Mouse (Mus musculus) kidney, postnatal 0 days (tissue): ENCODE measurements around the gene Ebna1bp2. TPM values are rescaled to one million over a fixed set of nuclear protein-coding genes. Genes with fewer than 3 reads are reported as not detected.

Source experiments
- ATAC-seq: fragments of 200-750 bp; cut with Nextera tagmentation; replicated peaks from 2 replicates; pipeline ENCODE4 v1.8.0; 2017; ENCODE audit warnings: low read depth, moderate number of reproducible peaks, moderate TSS enrichment, moderate library complexity; ENCODE audit not compliant: low FRiP score
- DNase-seq: peaks from one replicate; pipeline ENCODE4 v3.0.0-alpha.2; 2016; ENCODE audit warnings: low spot score
- H3K27ac ChIP-seq: fragments of 300-500 bp; sonication (generic); 2 replicates; pipeline ENCODE4 v1.5.1; 2014; ENCODE audit warnings: mild to moderate bottlenecking
- H3K27me3 ChIP-seq: fragments of 300-500 bp; sonication (generic); 2 replicates; pipeline ENCODE4 v1.6.1; 2014; ENCODE audit warnings: low read length, mixed read lengths; ENCODE audit not compliant: insufficient read depth
- H3K36me3 ChIP-seq: fragments of 300-500 bp; sonication (generic); 2 replicates; pipeline ENCODE4 v1.6.1; 2014; ENCODE audit warnings: low read length, mixed read lengths; ENCODE audit not compliant: insufficient read depth
- H3K4me1 ChIP-seq: fragments of 300-500 bp; sonication (generic); replicated peaks from 2 replicates; pipeline ENCODE4 v1.6.1; 2014; ENCODE audit warnings: antibody characterized with exemption, low read length, mixed read lengths; ENCODE audit not compliant: insufficient read depth
- H3K4me2 ChIP-seq: fragments of 300-500 bp; sonication (generic); 2 replicates; pipeline ENCODE4 v1.6.1; 2014; ENCODE audit warnings: mild to moderate bottlenecking, low read length, moderate library complexity, mixed read lengths
- H3K4me3 ChIP-seq: fragments of 300-500 bp; sonication (generic); replicated peaks from 2 replicates; pipeline ENCODE4 v1.5.1; 2014; ENCODE audit warnings: low read depth, low read length
- H3K9ac ChIP-seq: fragments of 300-500 bp; sonication (generic); 2 replicates; pipeline ENCODE4 v1.6.1; 2014; ENCODE audit warnings: low read depth, low read length
- H3K9me3 ChIP-seq: fragments of 300-500 bp; sonication (generic); replicated peaks from 2 replicates; pipeline ENCODE4 v1.6.1; 2016; ENCODE audit warnings: low read length, inconsistent platforms, mixed read lengths
- CTCF ChIP-seq: IDR thresholded peaks from 2 replicates; pipeline ENCODE4 v1.5.1; 2016; ENCODE audit warnings: antibody characterized with exemption, low read depth, mild to moderate bottlenecking, moderate library complexity
- WGBS: fragments of 180-500 bp; shearing (Covaris S2); extraction: QIAGEN DNeasy Blood & Tissue Kit; methylation state at CpG from one replicate; pipeline ENCODE4 v1.1.7; 2014; 5-methylcytosine and 5-hydroxymethylcytosine counted together
- polyA plus RNA-seq: library from polyadenylated mRNA; unstranded; fragments of >200 nt; fragmentation: Nextera tagmentation; extraction: Ambion mirVana; gene quantifications from 2 replicates; pipeline ENCODE4 v1.2.1, GENCODE M21; 2015

Ebna1bp2 gene
- 139 and 150 TPM in 2 replicates for polyA plus RNA-seq

GRCm38 (mm10) chr4:118620279-118620966 lies at the start of gene Ebna1bp2, which contains the start of gene Cfap57:
Ebna1bp2 (plus strand) TSS chr4:118620799.
Cfap57 (minus strand) TSS chr4:118620777.
- peak; percentile 95 for ATAC-seq
- H3K9ac ChIP-seq = peak within 1 kb of the TSS; percentile 66
- DNase-seq = peak; percentile 96
- H3K27ac ChIP-seq = 0 out of 2 replicates have a peak within 1 kb of the TSS, but pooled peaks have one; percentile 15
- 0 out of 2 replicates have a peak, but pooled peaks cover 3% of the 10 kb centered on the region for H3K4me1 ChIP-seq
- no peaks in the 10 kb centered on the region for H3K27me3 ChIP-seq
- H3K9me3 ChIP-seq = 0 out of 2 replicates have a peak, but pooled peaks cover 3% of the 10 kb centered on the region
- no peak for TF ChIP-seq CTCF
- peak within 1 kb of the TSS; percentile 53 for H3K4me3 ChIP-seq
- under 1% methylated on average over 41 of the region's 41 CpGs for WGBS
- H3K36me3 ChIP-seq = peaks cover 22% of the 10 kb centered on the region
- H3K4me2 ChIP-seq = peak within 1 kb of the TSS; percentile 88

- no peak overlapping the region for H3K4me3 ChIP-seq
- no peak for TF ChIP-seq CTCF
- no peak overlapping the region for H3K9ac ChIP-seq
- H3K27ac ChIP-seq = no peak overlapping the region
- DNase-seq (no peak), ATAC-seq (no peak)
- no peaks in the 10 kb centered on the region for H3K4me1 ChIP-seq
- no peaks in the 10 kb centered on the region for H3K36me3 ChIP-seq
- no peak overlapping the region for H3K4me2 ChIP-seq
- 75% methylated on average over 15 of the region's 15 CpGs for WGBS
- H3K27me3 ChIP-seq = no peaks in the 10 kb centered on the region
- no peaks in the 10 kb centered on the region for H3K9me3 ChIP-seq
Measured at GRCm38 (mm10) chr4:118571441-118571840, 49.2 kb upstream of the Ebna1bp2 start.

- H3K4me3 ChIP-seq = no peak overlapping the region
- H3K27me3 ChIP-seq = no peaks in the 10 kb centered on the region
- H3K36me3 ChIP-seq = no peaks in the 10 kb centered on the region
- no peak overlapping the region for H3K27ac ChIP-seq
- ATAC-seq (no peak), DNase-seq (peak; percentile 86)
- no peak overlapping the region for H3K9ac ChIP-seq
- 5% methylated on average over 6 of the region's 6 CpGs for WGBS
- H3K4me1 ChIP-seq = no peaks in the 10 kb centered on the region
- no peak overlapping the region for H3K4me2 ChIP-seq
- no peaks in the 10 kb centered on the region for H3K9me3 ChIP-seq
- peak; percentile 91 for TF ChIP-seq CTCF
Measured at GRCm38 (mm10) chr4:118576097-118576496, 44.5 kb upstream of the Ebna1bp2 start.

GRCm38 (mm10) chr4:118579313-118579712 lies 41.3 kb upstream of the Ebna1bp2 start:
- no peaks in the 10 kb centered on the region for H3K36me3 ChIP-seq
- peak; percentile 57 for TF ChIP-seq CTCF
- no peak overlapping the region for H3K4me2 ChIP-seq
- H3K4me3 ChIP-seq = no peak overlapping the region
- WGBS = 60% methylated on average over 13 of the region's 13 CpGs
- no peaks in the 10 kb centered on the region for H3K27me3 ChIP-seq
- peak; percentile 32 for DNase-seq
- H3K9me3 ChIP-seq = no peaks in the 10 kb centered on the region
- no peak for ATAC-seq
- H3K4me1 ChIP-seq = no peaks in the 10 kb centered on the region
- no peak overlapping the region for H3K27ac ChIP-seq
- H3K9ac ChIP-seq = no peak overlapping the region

- H3K27ac ChIP-seq = no peak overlapping the region
- H3K9me3 ChIP-seq = no peaks in the 10 kb centered on the region
- H3K4me3 ChIP-seq = no peak overlapping the region
- DNase-seq (no peak), ATAC-seq (no peak)
- no peak overlapping the region for H3K9ac ChIP-seq
- H3K27me3 ChIP-seq = no peaks in the 10 kb centered on the region
- H3K4me1 ChIP-seq = no peaks in the 10 kb centered on the region
- no peak for TF ChIP-seq CTCF
- H3K4me2 ChIP-seq = no peak overlapping the region
- 35% methylated on average over 11 of the region's 11 CpGs for WGBS
- H3K36me3 ChIP-seq = no peaks in the 10 kb centered on the region
Measured at GRCm38 (mm10) chr4:118581508-118581907, 39.1 kb upstream of the Ebna1bp2 start.

GRCm38 (mm10) chr4:118582629-118583028 lies 38.0 kb upstream of the Ebna1bp2 start:
- Histone ChIP-seq H3K9me3 (no peaks in the 10 kb centered on the region), H3K27me3 (no peaks in the 10 kb centered on the region), H3K4me1 (no peaks in the 10 kb centered on the region), H3K27ac (no peak overlapping the region), H3K9ac (no peak overlapping the region), H3K4me3 (no peak overlapping the region), H3K36me3 (no peaks in the 10 kb centered on the region), H3K4me2 (no peak overlapping the region)
- 0 out of 2 replicates have a peak, but pooled peaks have one; percentile 17 for TF ChIP-seq CTCF
- DNase-seq (no peak), ATAC-seq (no peak)
- WGBS = 94% methylated on average over 8 of the region's 8 CpGs
